Mouse (Mus musculus): Measurements from ENCODE around the gene Phactr1.

DNA sequence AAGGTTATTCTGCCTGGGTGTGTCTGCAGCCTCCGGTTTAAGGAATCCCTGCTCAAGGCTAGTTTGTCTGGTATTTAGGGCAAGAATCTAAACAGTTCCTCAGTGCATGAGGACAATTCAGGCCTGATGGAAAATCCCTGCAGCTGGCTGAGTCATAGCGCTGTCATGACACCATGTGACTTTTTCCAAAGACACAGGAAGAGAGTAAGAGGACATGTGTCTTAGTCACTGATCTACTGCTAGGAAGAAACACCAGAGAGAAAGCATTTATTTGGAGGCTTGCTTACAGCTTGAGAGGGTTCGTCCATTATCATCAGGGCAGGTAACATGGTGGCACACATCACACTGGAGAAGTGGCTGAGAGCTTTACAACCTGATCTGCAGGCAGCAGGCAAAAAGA is 352.0 kb downstream of the Phactr1 start:
- TF ChIP-seq CTCF (IDR thresholded peaks at IDR 0.05; ENCODE audit: low read depth, low read length) = no peak
- TF ChIP-seq TAL1 (conservative IDR thresholded peaks at IDR 0.05; ENCODE audit: low read depth, low read length) = no peak
- no peak for TF ChIP-seq GATA1 (IDR thresholded peaks at IDR 0.05; ENCODE audit: borderline replicate concordance, low read length)
